Mouse (Mus musculus): ENCODE measurements at regions not wholly inside any gene's neighbourhood (a gene's known extent, or its start where the extent isn't known, plus 50 kb on each side); places are given as distances from the start of the nearest gene placed in this dataset.

GRCm38 (mm10) chr7:115360142-115360541 is 616.6 kb downstream of the Insc start:
- TF ChIP-seq CTCF (IDR thresholded peaks at IDR 0.05; ENCODE audit: borderline replicate concordance, extremely low read depth, insufficient read depth, insufficient read length) (no peak), POLR2A (IDR thresholded peaks at IDR 0.05; ENCODE audit: borderline replicate concordance, extremely low read depth, insufficient read depth, insufficient read length, poor library complexity, severe bottlenecking) (no peak)

Measured in brain, embryonic 14.5 days (tissue).